Mouse (Mus musculus) lung, embryonic 14.5 days (tissue): ENCODE data around the gene Pccb. TPM values are rescaled to one million over a fixed set of nuclear protein-coding genes. Genes with fewer than 3 reads are reported as not detected.

Source experiments
- ATAC-seq: fragments of 200-750 bp; cut with Nextera tagmentation; 2 replicates; pipeline ENCODE4 v1.8.0; 2017; ENCODE audit warnings: mild to moderate bottlenecking, moderate TSS enrichment, moderate library complexity; ENCODE audit not compliant: insufficient read depth
- DNase-seq: peaks from one replicate; pipeline ENCODE4 v3.0.0-alpha.2; 2015
- H3K27ac ChIP-seq: fragments of 300-500 bp; sonication (generic); 2 replicates; pipeline ENCODE4 v1.5.1; 2014; ENCODE audit warnings: low read depth, mild to moderate bottlenecking, moderate library complexity
- H3K27me3 ChIP-seq: fragments of 300-500 bp; sonication (generic); 2 replicates; pipeline ENCODE4 v1.6.1; 2014; ENCODE audit warnings: low read length, control low read depth; ENCODE audit not compliant: insufficient read depth
- H3K36me3 ChIP-seq: fragments of 300-500 bp; sonication (generic); 2 replicates; pipeline ENCODE4 v1.6.1; 2014; ENCODE audit warnings: control low read depth; ENCODE audit not compliant: insufficient read depth
- H3K4me1 ChIP-seq: fragments of 300-500 bp; sonication (generic); 2 replicates; pipeline ENCODE4 v1.6.1; 2014; ENCODE audit warnings: antibody characterized with exemption, control low read depth; ENCODE audit not compliant: insufficient read depth
- H3K4me2 ChIP-seq: fragments of 300-500 bp; sonication (generic); 2 replicates; pipeline ENCODE4 v1.6.1; 2014; ENCODE audit warnings: mild to moderate bottlenecking
- H3K4me3 ChIP-seq: fragments of 300-500 bp; sonication (generic); 2 replicates; pipeline ENCODE4 v1.5.1; 2014; ENCODE audit warnings: low read depth, low read length
- H3K9ac ChIP-seq: fragments of 300-500 bp; sonication (generic); 2 replicates; pipeline ENCODE4 v1.6.1; 2014
- H3K9me3 ChIP-seq: fragments of 300-500 bp; sonication (generic); 2 replicates; pipeline ENCODE4 v1.6.1; 2016; ENCODE audit warnings: low read depth, low read length, control low read depth
- CTCF ChIP-seq: IDR thresholded peaks from 2 replicates; pipeline ENCODE4 v1.5.1; 2016; ENCODE audit warnings: antibody characterized with exemption, low read depth
- WGBS: fragments of 180-500 bp; shearing (Covaris S2); extraction: QIAGEN DNeasy Blood & Tissue Kit; methylation state at CpG from one replicate; pipeline ENCODE4 v1.1.7; 2014; 5-methylcytosine and 5-hydroxymethylcytosine counted together
- polyA plus RNA-seq: library from polyadenylated mRNA; unstranded; fragments of >200 nt; fragmentation: Nextera tagmentation; extraction: Ambion mirVana; gene quantifications from 2 replicates; pipeline ENCODE4 v1.2.1, GENCODE M21; 2014

Gene Pccb
- polyA plus RNA-seq, 1 experiment from 2014 or later, result 22.4 TPM

DNA sequence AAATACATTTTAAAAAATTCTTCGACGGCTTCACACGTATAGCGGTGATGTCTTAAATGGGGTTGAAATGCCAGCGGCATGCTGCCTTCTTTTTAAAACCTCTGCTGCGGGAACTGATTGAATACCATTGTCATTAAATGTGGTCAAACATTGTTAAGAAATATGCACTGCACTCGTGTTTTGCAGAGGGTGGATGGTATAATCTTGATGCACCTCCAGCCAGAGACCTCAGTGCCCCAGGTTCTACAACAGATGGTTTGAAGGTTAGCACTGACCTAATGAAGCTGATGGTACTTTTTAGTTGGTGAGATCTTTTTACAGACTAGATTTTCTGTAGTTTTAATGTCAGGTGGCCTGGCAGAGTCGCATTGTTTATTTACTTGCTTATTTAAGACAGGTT lies 41.0 kb upstream of the Pccb start:
- TF ChIP-seq CTCF, result no peak
- peaks cover 18% of the 10 kb centered on the region for H3K4me1 ChIP-seq
- no peaks in the 10 kb centered on the region for H3K27me3 ChIP-seq
- WGBS, result under 1% methylated on average over 8 of the region's 8 CpGs
- ATAC-seq, result no peak
- H3K27ac ChIP-seq, result no peak overlapping the region
- no peaks in the 10 kb centered on the region for H3K9me3 ChIP-seq
- H3K4me3 ChIP-seq, result peak overlapping the region; percentile 95
- H3K36me3 ChIP-seq, result peaks cover 8% of the 10 kb centered on the region; the same call in 1 of the 2 replicates
- DNase-seq, result no peak
- H3K9ac ChIP-seq, result peak overlapping the region; percentile 98
- H3K4me2 ChIP-seq, result peak overlapping the region; percentile 94

DNA sequence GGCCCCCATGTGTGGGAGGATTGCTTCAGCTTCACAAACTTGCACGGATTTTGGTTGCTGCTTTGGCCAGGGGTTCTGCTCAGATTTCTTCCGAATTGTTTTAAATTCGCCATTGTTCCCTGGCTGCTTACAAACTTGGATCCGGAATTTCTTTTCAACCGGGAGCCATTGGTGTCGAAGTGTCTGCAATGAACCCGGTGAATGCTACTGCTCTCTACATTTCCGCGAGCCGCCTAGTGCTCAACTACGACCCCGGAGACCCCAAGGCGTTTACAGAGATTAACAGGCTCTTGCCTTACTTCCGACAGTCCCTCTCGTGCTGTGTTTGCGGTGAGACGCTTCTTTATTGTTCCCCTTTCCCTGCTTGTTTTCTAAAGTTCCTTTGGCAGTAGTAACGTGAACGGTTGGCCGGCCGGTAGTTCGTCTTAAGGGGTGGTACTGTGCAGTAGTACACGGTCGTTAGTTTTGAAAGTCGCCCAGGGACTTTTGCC lies 40.4 kb upstream of the Pccb start:
- Histone ChIP-seq H3K27ac (peak overlapping the region; percentile 100), H3K9ac (peak overlapping the region; percentile 98), H3K4me1 (peaks cover 18% of the 10 kb centered on the region), H3K4me2 (peak overlapping the region; percentile 94), H3K27me3 (no peaks in the 10 kb centered on the region), H3K4me3 (peak overlapping the region; percentile 95), H3K9me3 (no peaks in the 10 kb centered on the region), H3K36me3 (peaks cover 8% of the 10 kb centered on the region; the same call in 1 of the 2 replicates)
- DNase-seq, result peak; percentile 79
- WGBS, result under 1% methylated on average over 25 of the region's 25 CpGs
- no peak for ATAC-seq
- no peak for TF ChIP-seq CTCF

DNA sequence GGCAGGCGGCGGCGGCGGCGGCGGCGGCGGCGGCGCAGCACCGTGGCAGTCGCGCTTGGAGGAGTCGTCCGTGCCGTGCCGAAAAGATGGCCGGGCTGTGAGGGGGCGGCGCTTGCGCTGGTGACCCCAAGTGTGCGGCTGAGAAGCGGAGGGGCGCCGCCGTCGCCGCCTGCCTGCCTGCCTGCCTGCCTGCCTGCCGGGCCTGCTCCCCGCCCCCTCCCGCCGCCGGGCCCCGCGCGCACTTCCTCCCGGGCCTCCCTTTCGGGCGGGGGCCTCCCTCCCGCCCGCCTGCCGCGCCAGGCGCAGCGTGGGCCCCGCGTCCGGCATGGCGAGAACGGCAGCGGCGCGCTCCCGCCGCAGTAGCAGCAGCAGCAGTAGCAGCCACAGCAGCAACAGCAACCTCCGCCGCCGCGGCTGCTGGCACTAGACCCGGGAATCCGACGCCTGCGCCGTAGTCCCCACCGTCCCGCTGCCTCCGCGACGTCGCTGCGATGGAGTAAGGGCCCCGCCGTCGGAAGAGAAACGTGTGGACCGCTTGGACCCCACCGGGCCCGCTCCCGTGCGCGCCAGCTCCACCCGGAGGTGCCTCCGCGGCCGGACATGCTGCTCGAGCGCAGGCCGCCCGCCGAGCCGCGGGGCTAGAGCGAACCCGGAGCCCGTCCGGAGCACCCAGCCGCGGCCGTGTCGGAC lies 39.8 kb upstream of the Pccb start:
- TF ChIP-seq CTCF, result no peak
- Histone ChIP-seq H3K27ac (peak overlapping the region; percentile 100), H3K4me2 (peak overlapping the region; percentile 94), H3K9ac (peak overlapping the region; percentile 98), H3K4me1 (peaks cover 18% of the 10 kb centered on the region), H3K9me3 (no peaks in the 10 kb centered on the region), H3K4me3 (peak overlapping the region; percentile 95), H3K36me3 (peaks cover 7% of the 10 kb centered on the region; the same call in 1 of the 2 replicates), H3K27me3 (no peaks in the 10 kb centered on the region)
- under 1% methylated on average over 80 of the region's 100 CpGs for WGBS
- ATAC-seq (peak; percentile 81), DNase-seq (peak; percentile 88)

DNA sequence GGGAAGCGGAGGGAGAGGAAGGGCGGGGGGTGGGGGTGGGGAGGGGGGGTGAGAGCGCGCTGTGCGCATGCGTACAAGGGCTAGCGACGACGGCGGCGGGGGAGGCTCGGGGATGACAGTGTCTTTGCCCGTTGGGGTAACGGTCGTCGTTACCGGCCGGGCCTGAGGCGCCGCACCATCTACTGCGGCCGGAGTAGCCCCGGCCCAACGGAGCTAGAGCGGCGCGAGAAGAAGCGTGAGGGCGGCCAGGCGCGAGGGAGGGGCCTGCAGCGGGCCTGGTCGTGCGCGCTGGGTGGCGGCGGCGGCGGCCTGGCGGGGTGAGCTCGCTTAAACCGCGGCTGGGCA lies 39.3 kb upstream of the Pccb start, which contains the start of gene Msl2:
Gene Msl2 (plus strand): TSS at position 115 of the 345 bp plus-strand sequence.
- no peaks in the 10 kb centered on the region for H3K9me3 ChIP-seq
- DNase-seq, result no peak
- 1% methylated on average over 30 of the region's 43 CpGs for whole genome bisulfite sequencing
- TF ChIP-seq CTCF, result no peak
- peak; percentile 69 for ATAC-seq
- peak within 1 kb of the TSS; percentile 95 for H3K4me3 ChIP-seq
- peaks cover 13% of the 10 kb centered on the region for H3K4me1 ChIP-seq
- 0 out of 2 replicates have a peak, but pooled peaks cover 3% of the 10 kb centered on the region for H3K36me3 ChIP-seq
- peak within 1 kb of the TSS; percentile 98 for H3K9ac ChIP-seq
- no peaks in the 10 kb centered on the region for H3K27me3 ChIP-seq
- peak within 1 kb of the TSS; percentile 100 for H3K27ac ChIP-seq
- H3K4me2 ChIP-seq, result peak within 1 kb of the TSS; percentile 94

DNA sequence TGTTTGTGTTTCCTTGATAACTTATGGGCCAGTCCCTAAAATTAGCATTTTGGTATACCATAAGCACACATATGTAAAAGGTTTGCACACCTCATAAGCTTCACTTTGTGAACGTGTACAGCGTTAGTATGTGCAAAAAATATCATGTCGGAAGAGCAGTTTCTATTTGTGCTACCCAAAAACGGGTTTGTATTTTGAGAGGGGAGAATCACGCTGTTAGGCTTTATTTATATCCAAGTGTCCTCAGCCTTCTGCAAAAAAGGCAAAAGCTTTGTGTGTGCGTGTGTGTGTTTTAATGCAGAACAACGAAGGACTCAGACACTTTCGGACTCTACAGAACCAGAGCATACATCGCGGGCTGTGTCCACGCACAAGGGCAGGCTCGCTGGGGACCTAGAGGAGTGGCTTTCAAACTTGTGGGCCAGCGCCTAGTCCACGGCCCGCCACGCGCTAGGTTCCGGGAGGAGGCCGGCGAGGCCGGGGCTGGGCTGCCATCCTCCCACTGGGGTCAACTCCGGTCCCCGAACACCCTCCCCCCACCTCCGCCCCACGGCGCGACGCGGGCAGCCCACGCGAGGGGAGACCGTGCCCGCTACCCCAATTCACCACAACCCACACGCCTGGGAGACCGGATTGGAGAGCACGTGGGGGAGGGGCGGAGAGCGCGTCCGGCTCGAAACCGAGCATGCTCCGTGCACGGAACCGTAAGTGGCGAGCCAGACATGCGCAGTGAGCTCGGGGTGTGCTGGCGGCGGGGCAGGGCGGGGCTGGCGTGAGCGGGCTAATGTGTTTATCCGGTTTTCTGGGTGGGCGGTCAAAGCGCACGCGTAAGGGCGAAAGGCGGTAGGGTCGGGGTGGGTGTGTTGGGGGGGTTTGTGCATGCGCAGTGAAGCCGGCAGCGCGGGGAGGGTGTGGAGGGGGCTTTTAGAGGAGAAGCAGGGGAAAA lies 38.6 kb upstream of the Pccb start:
- no peak for TF ChIP-seq CTCF

DNA sequence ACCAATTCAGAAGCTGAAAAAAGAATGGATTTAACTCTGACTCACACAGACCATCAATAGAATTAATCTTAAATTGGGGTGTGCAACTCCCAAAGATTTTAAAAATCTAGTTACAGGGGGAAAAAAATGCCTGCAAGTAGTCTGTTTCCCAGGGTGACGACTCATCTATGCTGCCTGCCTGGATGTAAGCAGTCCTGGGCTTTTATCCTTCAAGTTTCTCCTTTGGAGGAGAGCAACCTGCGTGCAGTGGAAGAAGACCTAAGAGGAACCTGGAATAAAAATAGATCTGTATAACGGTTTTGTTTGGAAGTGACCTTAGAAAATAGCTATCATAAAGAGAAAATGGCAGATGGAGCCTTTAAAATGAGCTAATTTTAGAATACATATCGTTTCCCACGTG lies 37.8 kb upstream of the Pccb start:
- no peak for ATAC-seq
- 42% methylated on average over 5 of the region's 5 CpGs for WGBS
- no peak overlapping the region for H3K9ac ChIP-seq
- no peaks in the 10 kb centered on the region for H3K27me3 ChIP-seq
- no peak for DNase-seq
- no peaks in the 10 kb centered on the region for H3K9me3 ChIP-seq
- TF ChIP-seq CTCF, result no peak
- peak overlapping the region; percentile 72; the same call in 1 of the 2 replicates for H3K4me2 ChIP-seq
- H3K36me3 ChIP-seq, result no peaks in the 10 kb centered on the region
- H3K4me3 ChIP-seq, result no peak overlapping the region
- H3K27ac ChIP-seq, result no peak overlapping the region
- peaks cover 2% of the 10 kb centered on the region; the same call in 1 of the 2 replicates for H3K4me1 ChIP-seq

More for the DNA sequence above, 38.6 kb upstream of the Pccb start:
- no peaks in the 10 kb centered on the region for H3K27me3 ChIP-seq
- no peaks in the 10 kb centered on the region for H3K36me3 ChIP-seq
- H3K4me1 ChIP-seq, result peaks cover 6% of the 10 kb centered on the region
- ATAC-seq, result peak; percentile 93
- H3K4me2 ChIP-seq, result peak overlapping the region; percentile 72
- no peaks in the 10 kb centered on the region for H3K9me3 ChIP-seq
- peak overlapping the region; percentile 92 for H3K27ac ChIP-seq
- 1% methylated on average over 64 of the region's 65 CpGs for WGBS
- peak overlapping the region; percentile 95 for H3K4me3 ChIP-seq
- peak; percentile 99 for DNase-seq
- H3K9ac ChIP-seq, result peak overlapping the region; percentile 83
